Mouse (Mus musculus): Measurements from ENCODE around the gene Gprin3. TPM values are rescaled to one million over a fixed set of nuclear protein-coding genes. Genes with fewer than 3 reads are reported as not detected.

The Gprin3 gene
- total RNA-seq (2021), result 1 to 10 TPM; 1.4 to 1.9 TPM
- long read RNA-seq, experiment 1, result 0 reads
- long read RNA-seq, experiment 2, result 0 reads

DNA sequence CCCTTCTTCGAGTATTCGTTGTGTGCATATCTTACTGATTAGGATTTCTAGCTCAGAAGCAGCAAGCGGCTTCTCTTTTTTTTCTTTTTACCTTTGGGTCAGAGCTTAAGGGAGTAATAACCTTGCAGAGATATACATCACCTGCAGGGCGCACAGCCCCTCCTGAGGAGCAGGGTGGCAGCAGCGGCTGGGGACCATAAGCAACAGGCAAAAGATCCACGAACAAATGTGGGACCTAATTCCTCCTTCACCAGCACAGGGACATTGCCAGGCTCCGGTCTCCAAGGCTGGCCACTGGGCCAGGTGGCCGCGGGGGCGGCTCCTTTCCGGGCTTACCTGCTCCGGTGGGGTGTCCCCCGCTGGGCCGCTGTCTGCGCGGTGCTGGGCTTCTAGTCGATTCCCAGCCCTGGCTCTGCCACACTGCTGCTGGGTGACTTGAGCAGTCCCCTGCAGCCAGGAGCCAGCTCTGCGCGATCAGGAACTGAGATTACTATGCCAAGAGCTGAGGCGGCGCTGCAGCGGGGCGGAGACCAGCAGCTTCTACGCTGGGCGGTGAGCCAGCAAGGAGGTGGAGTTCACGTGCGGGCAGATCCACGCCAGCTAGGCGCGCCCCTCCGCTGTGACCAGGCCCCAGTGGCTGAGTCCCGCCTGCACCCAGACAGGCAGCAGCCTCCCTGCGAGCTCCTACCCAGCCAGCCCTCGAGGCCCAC is at the start of gene Gprin3:
TSS of gene Gprin3 (minus strand) at position 471 of the 710 bp plus-strand sequence.
- peak; percentile 74 to 77 for DNase-seq (ENCODE audit: low spot score in 2 of 2)

DNA sequence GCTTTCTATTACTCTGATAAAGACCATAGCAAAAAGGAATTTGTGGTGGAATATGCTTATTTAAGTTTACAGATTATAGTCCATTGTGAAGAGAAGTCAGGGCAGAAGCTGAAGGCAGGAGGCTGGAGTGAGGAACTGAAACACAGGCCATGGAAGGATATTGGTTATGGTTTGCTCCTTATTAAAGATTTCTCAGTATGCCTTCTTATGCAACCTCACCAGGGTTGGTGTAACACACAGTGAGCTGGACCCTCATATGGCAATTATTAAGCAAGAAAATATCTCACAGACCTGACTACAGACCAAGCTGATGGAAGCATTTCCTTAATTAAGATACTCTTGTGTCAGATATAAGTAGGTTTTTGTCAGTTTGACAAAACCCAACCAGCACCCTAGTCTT is 32.8 kb upstream of the Gprin3 start:
- no peak for DNase-seq (ENCODE audit: low spot score in 2 of 2)

GRCm38 (mm10) chr6:59456116-59456515 is 30.0 kb upstream of the Gprin3 start:
- no peak for DNase-seq (ENCODE audit: low spot score in 2 of 2)

DNA sequence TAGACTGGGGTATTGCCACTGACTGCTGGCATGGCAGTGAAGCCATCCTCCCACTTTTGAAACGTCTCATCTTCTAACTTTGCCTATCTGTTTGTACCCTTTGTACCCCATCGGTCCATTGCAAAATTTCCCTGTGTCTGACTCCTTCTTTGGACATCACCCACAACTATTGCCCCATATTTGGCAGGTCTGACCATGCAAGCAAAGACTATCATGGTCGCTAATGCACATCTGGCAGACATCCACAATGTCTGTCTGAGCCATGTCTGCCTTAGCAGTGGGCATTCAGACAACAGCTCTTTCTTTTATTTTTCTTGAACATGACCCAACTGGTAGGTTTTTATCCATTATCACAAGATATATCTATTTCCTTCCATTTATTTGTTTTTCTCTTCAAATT is 25.3 kb upstream of the Gprin3 start:
- no peak for DNase-seq (ENCODE audit: low spot score in 2 of 2)

- no peak for DNase-seq (ENCODE audit: low spot score in 2 of 2)
These were observed 19.0 kb upstream of the Gprin3 start for GRCm38 (mm10) chr6:59445101-59445503.

DNA sequence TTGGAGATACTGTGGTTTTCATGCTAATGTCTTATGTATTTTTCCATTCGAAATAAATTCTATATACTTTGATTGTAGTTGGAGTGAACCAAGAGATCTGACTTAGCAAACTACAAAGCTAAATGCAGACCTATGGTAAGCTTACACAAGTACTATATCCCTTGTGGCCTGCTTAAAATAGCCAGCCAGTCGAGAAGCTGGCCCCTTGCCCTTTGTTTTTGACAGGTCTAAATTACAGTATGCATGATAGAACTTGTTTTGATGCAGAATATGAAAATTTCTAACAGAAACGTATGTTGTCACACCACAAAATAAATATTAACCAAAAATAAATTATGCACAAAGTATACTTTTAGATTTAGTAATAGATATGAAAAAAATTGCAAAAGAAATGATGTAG is 9.8 kb upstream of the Gprin3 start:
- DNase-seq (ENCODE audit: low spot score in 2 of 2), result no peak

DNA sequence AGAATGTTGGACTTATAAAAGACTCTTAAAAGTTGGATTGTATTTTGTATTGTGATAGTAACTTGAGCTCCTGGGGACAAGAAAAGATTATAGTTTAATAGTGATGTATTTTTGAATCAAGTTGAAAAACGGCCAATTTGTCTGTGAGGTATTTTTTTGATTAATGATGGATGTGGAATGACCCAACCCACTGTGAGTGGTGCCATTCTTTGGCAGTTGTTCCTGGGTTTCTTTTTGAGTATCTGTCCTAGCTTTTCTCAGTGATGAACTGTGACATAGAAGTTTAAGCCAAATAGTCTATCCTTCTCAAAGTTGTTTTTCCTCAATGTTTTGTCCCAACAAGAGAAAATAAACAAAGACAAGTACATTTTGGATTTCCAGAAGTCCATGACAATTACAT is 7.0 kb upstream of the Gprin3 start:
- no peak for DNase-seq (ENCODE audit: low spot score in 2 of 2)

DNA sequence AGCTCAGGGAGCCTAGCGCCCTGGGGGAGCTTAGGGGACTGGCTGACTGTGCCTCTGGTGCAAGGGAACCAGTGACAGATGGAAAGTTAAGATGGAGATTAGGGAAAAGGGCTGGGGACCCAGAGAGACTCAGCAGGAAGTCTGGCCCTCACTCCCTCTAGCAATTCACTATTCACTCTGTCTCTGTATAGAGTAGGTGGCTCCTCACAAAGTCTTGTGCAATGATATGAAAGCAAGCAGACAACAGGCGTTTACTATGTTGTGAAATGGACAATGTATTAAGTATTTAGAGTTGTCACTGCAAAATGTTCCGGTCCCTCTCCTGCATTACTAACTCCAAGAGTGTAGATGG is 416 bp upstream of the Gprin3 start:
- no peak for DNase-seq (ENCODE audit: low spot score in 2 of 2)

- DNase-seq (ENCODE audit: low spot score in 2 of 2), result no peak
These were observed 988 bp downstream of the Gprin3 start for GRCm38 (mm10) chr6:59424871-59425740.

GRCm38 (mm10) chr6:59423836-59424235 is 2.3 kb downstream of the Gprin3 start:
- DNase-seq (ENCODE audit: low spot score in 2 of 2), result no peak

DNA sequence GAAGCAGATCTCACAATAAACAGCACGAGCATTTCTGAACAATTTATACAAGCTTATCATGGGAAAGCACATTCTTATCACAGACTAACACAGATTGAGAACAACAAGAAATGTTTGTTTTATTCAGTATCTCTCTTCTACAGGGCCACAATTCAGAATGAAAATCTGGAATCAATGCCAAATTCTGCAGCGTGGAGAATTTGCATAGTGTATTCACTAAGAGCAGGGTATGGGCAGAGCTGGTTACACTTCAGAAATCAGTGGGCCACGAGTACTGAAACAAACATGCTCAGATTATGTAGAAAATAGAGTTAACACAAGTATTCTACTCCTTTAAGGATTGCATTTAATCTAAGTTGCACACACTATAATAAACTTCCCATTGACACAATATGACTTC is 6.8 kb downstream of the Gprin3 start:
- DNase-seq (ENCODE audit: low spot score in 2 of 2), result no peak

GRCm38 (mm10) chr6:59418659-59419058 is 7.4 kb downstream of the Gprin3 start:
- no peak for DNase-seq (ENCODE audit: low spot score in 2 of 2)

GRCm38 (mm10) chr6:59414816-59415215 is 11.3 kb downstream of the Gprin3 start:
- no peak for DNase-seq (ENCODE audit: low spot score in 2 of 2)

GRCm38 (mm10) chr6:59412417-59413346 is 13.4 kb downstream of the Gprin3 start:
- no peak for DNase-seq (ENCODE audit: low spot score in 2 of 2)

DNA sequence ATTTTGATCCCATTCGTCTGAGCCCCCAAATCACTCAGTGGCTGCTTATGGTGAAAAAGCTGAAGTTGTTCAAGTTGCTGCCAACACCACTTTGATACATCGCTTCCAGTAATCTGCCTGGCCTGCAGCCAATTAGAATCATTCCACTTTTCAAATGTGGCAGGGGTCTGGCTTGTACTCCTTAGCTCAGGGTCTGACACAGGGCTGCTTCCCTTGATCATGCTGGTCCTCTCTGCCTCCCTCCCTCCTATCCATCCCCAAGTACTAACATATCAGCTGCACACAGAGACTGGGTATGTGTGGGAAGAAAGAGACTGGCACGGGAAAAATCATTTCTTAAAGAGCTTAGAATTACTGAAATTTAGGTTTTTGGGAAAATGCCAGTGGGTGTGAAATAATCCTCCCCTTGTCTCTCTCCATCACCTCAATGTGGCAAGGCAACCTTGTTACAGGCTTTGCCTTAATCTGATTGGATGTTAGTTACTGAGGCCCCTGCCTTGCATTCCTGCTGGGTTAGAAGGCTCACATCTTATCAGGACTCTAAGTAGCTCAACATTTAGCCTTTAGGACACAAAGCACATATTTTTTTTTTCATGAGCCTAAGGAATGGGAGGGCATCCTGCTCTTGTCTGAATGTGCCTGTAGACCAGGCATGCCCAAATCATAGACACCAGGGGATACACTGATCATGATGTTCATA is 16.9 kb downstream of the Gprin3 start:
- no peak for DNase-seq (ENCODE audit: low spot score in 2 of 2)

- DNase-seq (ENCODE audit: low spot score in 2 of 2), result no peak
These were observed 18.6 kb downstream of the Gprin3 start for GRCm38 (mm10) chr6:59407482-59407997.

GRCm38 (mm10) chr6:59390208-59390607 is 35.9 kb downstream of the Gprin3 start:
- no peak for DNase-seq (ENCODE audit: low spot score in 2 of 2)

GRCm38 (mm10) chr6:59365300-59365699 is 60.8 kb downstream of the Gprin3 start:
- no peak for DNase-seq (ENCODE audit: low spot score in 2 of 2)

- DNase-seq (ENCODE audit: low spot score in 2 of 2), result no peak
These were observed 62.8 kb downstream of the Gprin3 start for GRCm38 (mm10) chr6:59363282-59363681.

- no peak for DNase-seq (ENCODE audit: low spot score in 2 of 2)
These were observed 71.2 kb downstream of the Gprin3 start for GRCm38 (mm10) chr6:59354943-59355342.
